Mouse (Mus musculus): ENCODE results near the gene Btbd3.

GRCm38 (mm10) chr2:138294286-138294685, 37.9 kb downstream of the Btbd3 start:
- no peak for TF ChIP-seq CTCF (IDR thresholded peaks at IDR 0.05; ENCODE audit: low read depth)
- TF ChIP-seq EP300 (IDR thresholded peaks at IDR 0.05; ENCODE audit: low read depth): no peak
